Mouse (Mus musculus) right cerebral cortex, postnatal 4 days (tissue): ENCODE results near the gene Taok1.
"Not testable (repeated sequence)": the region's sequence is repeated elsewhere in the genome, so short reads cannot be mapped to it uniquely, and the experiment has no call there.

Experiments used
- DNase-seq: peaks from one replicate; pipeline ENCODE4 v3.0.0-alpha.2; 2022

Taok1 gene

DNA sequence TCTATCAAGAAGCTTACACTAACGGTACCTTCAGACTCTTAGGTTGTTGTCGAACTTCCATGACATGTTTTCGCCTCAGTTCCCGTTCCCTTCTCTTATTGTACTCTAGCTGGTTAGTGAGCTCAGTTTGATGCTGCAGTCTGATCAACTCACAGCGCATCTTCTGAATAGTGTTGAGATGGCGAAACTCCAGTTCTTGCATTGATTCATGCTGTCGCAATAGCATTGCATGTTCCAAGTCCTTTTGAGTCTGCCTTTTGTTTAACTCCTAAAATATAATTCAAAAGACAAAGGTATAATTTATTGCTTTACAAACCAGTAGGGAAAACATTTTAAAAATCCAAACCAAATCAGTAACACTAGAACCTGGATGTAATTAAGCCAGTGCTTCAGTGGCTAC, 62.4 kb downstream of the Taok1 start:
- DNase-seq: no peak

DNA sequence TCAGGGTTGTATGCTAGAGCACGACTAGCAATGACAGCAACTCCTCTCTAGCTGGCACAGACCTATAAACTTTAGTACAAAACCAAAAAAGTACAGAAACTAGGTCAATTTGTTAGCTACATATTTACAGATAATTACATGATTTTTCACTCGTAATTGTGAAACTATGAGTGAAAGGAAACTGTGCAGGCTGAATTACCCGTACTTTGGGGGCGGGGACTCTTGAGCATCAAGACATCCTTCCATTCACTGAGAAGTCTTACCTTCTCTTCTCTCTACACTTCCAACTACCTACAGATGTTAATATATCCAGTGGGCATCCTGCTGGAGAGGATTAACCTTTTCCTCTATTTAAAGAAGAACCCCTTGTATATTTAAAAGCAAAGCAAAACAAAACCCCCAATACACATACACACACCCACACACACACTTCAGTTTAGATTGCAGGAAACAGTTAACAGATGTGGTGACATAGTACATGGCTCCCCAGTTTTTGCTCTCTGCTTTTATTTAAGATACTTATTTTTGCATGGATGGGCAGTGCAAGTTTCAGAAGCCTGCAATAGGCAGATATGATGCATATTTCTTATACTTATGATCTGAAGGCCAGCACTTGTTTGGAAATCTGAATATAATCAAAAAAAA, 75.3 kb downstream of the Taok1 start:
- no peak for DNase-seq

DNA sequence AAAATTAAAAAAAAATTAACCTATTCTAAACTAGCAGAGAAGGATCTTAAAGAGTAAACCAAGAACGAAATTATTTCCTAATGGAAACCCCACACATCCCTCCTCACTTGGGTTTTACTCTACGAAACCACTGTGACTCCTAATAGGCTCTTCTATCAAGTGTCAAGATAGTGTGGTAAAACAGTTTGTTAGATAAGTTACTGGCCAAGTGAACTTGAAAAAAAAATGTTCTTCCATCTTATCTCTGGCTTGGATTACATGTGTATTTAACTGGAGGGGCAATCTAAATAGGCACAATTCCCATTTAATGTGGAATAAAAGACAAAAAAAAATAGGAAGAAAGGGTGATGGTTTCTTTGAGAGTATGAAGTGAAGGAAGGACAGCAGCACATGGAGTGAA, 76.8 kb downstream of the Taok1 start:
- DNase-seq: no peak

DNA sequence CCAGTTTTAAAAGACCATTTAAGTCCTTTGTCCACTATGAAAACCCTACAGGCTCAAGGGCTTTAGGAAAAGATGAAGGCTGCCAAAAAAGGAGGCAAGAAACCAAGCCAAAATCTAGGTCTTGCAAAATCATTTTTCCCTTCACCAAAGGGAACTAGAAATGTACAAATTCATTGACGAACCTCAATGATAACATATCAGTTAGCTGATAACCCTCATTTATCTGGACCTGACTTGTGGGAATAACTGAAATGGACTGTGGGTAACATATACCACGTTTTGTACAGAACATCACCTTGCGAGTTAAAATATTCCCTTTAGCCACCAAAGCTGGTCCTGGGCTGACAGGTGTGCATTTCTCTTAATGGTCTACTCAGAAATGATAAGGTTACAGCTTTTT, 78.0 kb downstream of the Taok1 start:
- DNase-seq: no peak

DNA sequence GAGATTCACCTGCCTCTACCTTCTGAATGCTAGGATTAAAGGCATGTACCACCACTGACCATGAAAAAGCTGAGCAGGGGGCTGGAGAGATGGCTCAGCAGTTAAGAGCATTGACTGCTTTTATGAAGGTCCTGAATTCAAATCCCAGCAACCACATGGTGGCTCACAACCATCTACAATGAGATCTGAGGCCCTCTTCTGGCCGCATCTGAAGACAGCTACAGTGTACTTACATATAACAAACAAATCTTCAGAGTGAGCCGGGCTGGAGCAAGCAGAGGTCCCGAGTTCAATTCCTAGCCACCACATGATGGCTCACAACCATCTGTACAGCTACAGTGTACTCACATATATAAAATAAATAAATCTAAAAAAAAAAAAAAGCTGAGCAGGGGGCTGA, 79.2 kb downstream of the Taok1 start:
- DNase-seq: not testable (repeated sequence)

DNA sequence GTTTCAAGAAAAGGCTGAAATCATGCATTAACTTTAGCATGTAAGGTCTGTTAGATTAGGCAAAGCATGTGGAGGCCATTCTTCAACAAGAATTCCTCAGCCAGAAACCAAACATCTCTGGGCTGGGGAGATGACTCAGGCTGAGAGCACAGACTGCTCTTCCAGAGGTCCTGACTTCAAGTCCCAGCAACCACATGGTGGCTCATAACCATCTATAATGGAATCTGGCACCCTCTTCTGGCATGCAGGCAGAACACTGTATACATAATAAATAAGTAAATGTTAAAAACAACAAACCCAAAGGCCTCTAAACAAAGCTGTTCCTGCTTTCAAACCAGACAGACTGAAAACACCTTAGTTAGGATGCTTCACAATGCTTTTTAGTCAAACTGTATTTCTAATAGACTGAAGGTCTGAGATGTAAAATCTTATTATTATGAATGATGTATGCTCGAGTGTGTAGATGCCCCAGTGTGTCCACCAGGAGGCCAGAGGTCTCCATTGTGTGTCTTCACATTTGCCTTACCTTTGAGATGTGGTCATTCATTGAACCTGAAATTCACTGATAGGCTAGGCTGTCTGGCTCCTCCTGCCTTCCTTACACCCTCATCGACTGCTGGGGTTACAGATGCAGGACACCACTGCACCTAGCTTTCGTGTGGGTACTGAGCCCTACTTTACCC, 81.7 kb downstream of the Taok1 start:
- no peak for DNase-seq

DNA sequence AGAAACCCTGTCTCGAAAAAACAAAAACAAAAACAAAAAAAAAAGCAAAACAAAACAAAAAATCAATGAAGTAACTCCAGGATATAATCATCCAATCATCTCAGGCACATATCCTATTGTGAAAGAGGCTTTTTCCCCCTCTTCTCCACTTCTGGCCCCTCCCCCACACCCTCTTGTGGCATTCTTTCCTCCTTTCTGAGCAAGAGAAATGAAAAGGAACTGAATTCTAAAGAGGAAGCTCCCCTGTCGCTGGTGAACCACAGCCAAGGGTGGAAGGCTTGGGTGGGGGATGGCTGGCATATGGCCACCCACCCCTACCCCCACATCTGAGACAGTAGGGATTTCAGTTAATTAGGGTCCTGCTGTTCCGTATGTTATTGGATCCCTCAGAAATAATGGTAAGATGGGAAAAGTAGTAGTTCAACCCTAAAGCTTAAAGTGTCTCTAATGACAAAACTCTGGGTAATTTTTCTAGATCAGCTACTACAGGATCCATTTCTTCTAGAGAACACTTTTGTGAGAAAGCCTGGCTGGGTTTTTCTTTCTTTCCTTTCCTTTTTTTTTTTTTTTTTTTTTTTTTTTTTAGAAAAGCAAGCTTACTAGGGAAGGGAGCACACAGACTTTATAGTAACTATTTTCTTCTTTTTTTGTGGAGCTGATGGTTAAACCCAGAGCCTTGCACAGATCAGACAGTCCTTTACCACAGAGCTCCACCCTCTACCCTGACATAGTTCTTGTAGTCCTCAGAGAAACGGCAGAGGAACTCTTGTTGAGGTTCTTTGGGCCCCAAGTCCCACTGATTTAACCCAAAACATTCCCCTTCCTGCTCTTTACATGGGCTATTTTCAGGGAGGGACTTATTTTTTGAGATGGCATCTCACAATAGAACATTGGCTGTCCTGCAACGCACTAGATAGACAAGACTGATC, 86.8 kb downstream of the Taok1 start:
- DNase-seq: no peak

DNA sequence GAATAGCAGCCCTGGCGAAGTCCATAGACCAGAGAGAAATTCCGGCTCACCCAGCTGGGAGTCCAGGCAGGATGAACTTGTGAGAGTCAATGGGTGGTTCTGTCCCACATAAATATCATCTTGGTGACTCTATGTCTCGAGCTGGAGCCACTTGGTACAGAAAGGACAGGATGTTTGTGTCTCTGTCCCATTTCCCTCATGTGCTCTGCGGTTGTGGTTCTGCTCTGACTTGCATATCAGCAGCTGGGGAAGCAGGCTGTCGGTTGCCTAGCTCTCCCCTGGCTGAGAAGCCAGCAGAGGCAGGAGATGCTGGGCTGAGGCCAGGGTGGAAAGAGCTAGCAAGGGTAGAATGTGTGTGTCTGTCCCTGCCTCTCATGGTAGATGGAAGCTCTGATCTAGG, 88.6 kb downstream of the Taok1 start, which contains the start of gene Gm10392:
TSS of gene Gm10392 (minus strand) at position 156 of the 400 bp plus-strand sequence.
- DNase-seq: no peak

DNA sequence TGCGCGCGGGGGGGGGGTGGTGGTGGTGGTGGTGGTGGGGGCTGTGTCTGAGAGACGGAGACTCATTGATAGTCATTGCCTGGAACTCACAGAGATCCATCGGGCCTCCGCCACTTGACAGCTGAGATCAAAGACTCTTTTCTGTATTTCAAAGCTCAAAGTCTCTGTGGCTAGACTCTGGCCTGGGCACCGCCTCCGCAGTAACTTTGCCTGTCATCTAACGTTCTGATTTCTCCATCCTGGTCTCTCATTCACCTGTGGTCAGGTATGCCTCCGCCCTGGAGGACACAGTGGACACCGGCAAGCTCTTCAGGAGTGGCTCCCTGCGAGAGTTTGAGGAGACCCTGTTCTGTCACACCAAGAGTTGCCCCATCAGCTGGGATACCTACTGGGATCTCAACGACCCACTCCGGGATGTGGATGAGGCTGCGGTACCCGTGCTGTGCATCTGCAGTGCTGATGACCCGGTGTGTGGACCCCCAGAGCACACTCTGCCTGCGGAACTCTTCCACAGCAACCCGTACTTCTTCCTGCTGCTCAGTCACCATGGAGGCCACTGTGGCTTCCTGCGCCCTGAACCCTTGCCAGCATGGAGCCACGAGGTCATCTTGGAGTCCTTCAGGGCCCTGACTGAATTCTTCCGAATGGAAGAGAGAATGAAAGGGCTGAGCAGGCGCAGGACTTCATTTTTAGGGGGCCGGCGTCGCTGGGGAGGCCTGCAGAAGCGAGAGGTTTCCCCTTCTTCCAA, 89.4 kb downstream of the Taok1 start:
- DNase-seq: no peak

DNA sequence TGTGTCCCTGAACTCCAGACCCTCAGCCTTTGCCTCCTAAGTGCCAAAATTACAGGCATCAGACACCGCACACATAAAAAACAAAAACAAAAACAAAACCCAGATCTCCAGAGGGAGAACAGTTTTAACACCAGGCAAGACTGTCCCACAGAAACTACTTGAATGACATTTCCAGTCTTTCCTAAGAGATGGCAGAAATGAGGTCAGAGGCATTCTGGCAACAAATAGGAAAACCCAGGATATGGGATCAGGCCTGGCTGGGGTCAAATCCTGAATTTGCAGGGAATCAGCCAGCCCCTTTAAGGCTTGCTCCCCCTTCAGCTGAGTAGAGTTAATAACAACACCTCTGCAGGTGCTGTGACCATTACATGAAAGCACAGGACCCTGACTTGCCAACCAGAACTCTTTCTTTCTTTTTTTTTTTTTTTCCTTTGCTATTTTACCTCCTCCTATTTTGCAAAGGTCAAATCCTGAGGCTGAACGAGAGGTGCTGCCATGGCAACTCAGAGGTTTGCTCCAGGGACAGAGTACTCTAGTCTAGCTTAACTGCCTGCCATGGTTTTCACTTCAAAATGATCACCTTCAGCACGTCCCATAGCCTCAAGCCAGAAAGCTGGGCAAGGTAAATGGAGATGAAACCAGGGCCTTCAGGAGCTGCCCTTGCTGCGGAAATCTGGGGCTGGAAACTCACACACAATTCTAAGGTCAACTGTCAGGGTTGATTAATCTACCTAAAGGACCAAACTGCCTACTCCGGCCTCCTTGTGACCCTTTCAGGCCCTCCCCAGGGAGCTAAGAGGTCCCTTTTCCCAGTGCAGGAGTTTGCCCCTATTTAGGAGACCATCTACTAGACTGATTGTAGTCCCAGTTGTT, 90.8 kb downstream of the Taok1 start:
- no peak for DNase-seq

DNA sequence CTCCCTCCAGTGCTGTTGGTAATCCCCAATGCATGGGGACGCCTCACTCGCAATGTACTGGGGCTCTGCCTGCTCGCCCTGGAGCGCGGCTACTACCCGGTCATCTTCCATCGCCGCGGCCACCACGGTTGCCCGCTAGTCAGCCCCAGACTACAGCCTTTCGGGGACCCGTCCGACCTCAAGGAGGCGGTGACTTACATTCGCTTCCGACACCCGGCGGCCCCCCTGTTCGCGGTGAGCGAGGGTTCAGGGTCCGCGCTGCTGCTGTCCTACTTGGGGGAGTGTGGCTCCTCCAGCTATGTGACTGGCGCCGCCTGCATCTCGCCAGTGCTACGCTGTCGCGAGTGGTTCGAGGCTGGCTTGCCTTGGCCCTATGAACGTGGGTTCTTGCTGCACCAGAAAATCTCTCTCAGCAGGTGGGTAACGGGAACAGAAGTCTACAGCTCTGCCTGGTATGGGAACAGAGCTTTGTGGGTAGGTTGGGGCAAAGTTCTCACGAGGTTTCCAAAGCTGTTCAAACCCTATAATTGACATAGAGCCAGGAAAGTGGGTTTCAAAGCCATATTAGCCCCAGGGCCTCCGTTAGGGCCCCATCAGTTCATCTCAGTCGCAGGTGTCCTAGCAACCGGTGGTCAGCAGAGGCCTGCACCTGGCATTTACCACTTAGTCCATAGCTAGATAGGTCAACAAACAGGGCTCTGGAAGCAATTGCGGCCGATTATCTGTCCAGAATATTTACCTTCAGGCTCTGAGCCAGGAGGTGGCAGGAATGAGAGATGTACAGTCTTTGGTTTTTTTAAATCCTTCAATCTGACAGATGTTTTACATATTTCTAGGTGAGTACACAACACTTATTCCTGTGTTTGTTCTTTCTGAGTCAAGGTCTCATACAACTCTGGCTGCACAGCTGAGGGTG, 91.7 kb downstream of the Taok1 start, which contains the start of gene Trp53i13:
TSS of gene Trp53i13 (minus strand) at position 344 of the 916 bp plus-strand sequence.
- no peak for DNase-seq

DNA sequence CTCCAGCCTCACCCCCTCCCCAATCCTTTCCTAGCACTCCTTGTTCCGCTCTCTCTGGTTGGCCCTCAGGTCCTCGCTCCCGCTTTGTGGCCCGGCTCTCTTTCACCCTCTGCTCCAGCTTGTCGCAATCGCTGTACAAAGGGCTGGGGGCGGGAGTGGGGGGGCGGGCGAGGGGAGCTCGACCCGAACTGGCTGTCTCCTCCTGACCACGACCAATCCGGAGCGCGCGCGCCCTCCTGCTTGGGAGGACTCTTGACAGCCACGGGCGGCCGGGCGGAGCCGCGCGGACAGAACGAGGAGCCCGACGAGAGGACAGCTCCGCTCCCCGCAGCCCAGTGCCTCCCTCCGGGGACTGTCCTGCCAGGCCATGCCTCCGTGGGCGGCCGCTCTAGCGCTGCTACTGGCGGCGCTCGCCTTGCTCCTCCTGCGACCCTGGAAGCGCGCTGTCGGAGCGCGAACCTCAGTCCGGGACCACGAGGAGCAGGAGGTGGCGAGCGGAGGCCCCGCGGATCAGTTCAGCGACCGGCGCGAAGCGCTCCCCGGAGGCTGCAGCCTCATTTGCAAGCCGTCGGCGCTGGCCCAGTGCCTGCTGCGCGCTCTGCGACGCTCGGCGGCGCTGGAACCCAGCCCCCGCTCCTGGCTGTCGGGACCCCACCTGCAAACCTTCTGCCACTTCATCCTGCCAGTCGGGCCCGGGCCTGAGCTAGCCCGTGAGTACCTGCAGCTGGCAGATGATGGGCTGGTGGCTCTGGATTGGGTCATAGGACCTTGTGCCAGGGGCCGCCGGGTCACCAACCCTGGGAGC, 92.6 kb downstream of the Taok1 start, which contains the start of gene Abhd15:
TSS of gene Abhd15 (plus strand) at position 290 of the 805 bp plus-strand sequence.
- peak; percentile 64 for DNase-seq

DNA sequence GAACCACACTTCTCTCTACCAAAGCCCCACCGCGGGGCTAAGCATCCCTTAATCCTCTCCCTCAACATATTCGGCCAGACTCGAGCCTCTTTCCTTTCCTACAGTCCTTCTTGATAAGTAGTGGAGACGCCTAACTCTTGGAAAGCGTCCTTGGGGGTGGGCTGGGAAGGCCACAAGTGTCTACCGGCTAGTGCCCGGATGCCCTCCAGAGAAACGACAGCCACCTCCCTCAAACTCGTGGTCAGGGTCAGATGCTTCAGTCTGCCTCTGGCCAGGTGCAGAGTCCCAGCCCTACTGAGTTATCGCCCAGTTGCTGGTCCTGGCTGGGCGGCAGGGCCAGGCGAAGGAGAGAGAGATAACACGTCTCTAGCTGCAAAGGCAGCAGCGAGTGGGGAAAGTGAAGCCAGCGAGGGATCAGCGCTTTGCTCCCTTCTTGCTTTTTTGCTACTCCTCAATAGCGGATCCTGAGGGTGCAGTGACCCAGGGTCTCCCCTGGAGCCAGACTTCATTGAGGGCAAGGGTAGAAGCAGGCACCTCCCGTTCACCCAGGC, 93.3 kb downstream of the Taok1 start:
- DNase-seq: no peak

DNA sequence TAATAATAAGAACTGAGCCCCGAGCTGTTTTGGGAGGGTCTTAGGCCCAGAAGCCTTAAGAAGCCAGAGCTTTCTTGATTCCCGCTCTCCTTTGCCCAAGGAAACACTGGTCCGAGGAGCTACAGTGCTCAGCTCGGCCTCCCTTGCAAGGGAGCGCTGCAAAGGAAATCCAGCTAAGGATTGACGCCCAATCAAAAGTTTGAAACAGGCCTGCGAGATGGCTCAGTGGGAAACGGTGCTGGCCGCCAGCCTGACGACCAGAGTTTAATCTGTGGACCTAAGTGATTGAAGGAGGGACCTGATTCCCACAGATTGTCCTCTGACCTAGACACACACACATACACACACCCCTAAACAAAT, 93.8 kb downstream of the Taok1 start:
- no peak for DNase-seq

DNA sequence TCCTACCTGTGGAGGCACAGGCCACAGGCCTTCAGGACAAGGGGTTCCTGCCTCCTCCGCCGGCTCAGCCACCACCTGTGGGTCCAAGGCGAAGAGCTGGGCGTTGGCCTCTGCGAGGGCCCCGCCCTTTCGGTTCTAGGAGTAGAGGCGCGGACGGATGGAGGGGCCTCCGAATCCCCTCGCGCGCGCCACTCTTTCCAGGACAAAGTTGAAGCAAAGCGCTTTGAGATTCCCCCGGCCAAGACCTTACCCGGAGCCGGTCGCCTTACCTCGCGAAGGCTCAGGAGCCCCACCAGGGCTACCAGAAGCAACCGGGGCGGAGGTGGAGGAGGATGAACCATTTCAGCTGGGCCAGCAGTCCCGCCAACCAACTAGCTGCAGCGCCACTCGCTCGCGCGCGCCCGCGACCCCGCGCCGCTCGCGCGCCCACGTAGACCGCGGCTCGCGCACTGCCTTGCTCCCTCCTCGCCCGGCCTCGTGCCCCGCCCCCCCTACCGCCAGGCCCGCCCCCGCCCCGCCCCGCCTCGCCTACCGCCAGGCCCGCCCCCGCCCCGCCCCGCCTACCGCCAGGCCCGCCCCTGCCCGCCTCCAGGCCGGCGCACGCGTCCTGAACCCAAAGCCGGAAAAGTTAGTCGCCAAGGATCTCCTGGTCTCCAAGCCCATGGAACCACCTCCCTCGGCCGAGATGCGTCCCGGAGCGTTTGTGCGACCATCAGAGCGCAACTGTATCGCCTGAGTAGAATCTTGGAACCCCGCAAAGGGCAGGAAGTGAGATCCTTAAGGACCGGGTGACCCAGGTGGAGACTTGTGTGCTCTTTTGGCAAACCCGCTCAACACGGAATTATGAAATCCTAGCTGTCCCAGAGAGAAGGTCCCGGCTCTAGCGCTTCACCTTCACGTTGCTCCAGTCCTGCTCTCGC, 94.5 kb downstream of the Taok1 start:
- peak; percentile 81 for DNase-seq

DNA sequence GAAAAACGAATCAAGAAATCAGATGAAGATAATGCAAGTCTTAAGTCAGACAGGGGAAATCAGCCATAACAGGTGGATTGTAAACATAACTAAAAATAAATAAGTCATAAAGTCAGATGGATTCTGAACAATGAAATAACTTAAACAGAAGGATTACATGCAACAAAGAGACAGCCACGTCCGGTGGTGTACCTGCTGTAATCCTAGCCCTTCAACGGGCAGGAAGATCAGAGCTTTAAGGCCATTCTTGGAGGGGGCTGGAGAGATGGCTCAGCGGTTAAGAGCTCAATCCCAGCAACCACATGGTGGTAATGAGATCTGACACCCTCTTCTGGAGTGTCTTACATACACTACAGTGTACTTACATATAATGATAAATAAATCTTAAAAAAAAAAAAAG, 96.3 kb downstream of the Taok1 start:
- no peak for DNase-seq

DNA sequence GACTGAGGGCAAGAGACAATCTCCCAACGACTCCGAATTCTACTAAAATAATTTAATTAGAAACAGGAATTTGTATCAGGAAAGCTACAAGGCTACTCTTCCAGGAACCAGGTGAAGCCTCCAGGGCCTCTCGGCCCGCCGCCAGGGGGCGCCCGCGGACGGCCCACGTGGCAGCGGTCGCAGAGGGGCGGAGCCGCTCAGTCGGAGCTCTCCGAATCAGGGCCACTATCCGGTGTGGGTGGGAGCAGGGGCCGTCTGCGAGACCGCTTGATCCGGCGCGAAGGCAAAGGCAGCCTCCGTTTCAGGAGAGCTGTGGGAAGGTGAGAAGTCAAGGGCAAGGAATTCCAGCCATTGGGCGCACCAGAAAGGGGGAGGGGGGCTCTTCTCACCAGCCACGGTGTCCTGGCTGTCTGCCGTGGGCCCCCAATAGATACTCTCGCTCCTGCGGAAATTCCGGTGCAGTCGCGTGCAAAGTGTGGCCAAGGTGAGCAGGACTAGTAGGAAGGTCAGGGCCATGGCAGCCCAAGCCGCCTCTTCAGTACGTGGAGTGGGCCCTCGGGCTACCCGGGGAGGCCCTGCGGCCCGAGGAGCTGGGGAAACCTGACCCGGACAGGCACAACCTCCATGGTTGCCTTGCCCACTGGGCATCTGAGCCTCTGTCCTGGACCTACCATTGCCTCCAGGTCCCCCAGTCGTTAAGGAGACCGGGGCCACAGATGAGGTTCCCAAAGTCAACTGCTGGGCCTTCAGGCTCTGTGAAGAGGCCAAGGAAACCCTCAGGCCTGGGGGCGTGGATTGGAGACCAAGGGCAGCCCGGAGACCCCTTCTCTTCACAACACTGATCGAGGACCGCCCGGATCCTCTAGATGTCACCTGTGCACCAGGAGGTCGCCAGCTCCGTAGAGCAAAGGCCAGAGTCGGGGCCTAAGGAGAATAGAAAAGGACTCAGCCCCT, 99.3 kb downstream of the Taok1 start:
- peak; percentile 85 for DNase-seq
